Mouse (Mus musculus): ENCODE measurements around the gene Tle6.
A peak's percentile ranks its signal among the peaks of the same experiment; 100 is the strongest.

Tle6 gene

DNA sequence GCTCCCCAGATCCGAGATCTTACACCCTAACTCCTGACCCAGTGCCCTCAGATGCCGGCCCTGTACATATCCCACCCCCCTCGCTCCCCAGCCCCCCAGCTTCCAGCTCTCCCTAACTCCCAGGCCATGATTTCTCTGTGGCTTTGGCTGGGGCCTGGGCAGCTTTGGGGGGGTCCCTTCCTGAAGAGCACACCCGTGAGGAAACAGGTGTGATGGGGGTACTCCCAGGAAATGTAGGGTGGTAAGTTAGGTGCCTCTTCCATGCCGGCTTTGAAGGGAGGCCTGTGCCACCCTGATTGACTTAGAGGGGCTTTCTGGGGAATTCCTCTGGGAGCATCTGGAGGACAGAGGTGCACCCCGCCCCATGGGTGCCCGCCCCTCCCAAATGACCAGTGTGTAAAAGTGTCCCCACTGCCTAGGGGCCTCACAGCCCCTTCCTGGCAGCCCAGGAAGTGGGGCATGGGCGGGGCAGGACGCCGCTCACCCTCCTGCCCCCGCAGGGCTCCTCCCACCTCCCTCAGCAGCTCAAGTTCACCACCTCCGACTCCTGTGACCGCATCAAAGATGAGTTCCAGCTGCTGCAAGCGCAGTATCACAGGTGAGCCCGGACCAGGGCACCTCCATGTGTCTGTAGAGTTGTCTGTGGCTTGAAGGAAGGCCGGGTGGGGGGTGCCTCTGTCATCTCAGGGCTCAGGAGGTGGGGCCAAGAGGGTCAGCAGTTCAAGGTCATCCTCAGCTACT, 40.0 kb downstream of the Tle6 start:
- no peak for DNase-seq

- peak; percentile 72 for DNase-seq
These were observed 41.0 kb downstream of the Tle6 start for GRCm38 (mm10) chr10:81559627-81560539.

- peak; percentile 83 for DNase-seq
These were observed 41.7 kb downstream of the Tle6 start, which contains the start of gene Aes for GRCm38 (mm10) chr10:81559163-81559626. Aes (plus strand) TSS chr10:81559488.

- no peak for DNase-seq
These were observed 43.4 kb downstream of the Tle6 start for GRCm38 (mm10) chr10:81557491-81557890.

DNA sequence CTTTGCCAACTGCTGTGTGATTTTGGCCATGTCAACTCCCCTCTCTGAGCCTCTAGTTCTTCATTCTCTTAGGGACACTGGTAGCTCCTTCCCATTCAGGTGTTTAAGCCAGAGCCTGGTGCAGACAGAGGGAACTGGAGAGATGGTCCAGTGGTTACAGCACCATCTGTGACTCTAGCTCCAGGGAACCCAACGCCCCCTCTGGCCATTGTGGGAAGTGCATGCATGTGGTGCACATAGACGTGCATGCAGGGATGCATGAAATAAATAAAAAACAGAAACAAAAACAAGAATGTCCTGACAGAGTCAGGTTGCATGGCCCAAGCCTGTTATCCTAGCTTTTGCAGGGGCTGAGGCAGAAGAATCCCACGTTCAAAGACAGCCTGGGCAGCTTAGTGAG, 44.6 kb downstream of the Tle6 start:
- no peak for DNase-seq

DNA sequence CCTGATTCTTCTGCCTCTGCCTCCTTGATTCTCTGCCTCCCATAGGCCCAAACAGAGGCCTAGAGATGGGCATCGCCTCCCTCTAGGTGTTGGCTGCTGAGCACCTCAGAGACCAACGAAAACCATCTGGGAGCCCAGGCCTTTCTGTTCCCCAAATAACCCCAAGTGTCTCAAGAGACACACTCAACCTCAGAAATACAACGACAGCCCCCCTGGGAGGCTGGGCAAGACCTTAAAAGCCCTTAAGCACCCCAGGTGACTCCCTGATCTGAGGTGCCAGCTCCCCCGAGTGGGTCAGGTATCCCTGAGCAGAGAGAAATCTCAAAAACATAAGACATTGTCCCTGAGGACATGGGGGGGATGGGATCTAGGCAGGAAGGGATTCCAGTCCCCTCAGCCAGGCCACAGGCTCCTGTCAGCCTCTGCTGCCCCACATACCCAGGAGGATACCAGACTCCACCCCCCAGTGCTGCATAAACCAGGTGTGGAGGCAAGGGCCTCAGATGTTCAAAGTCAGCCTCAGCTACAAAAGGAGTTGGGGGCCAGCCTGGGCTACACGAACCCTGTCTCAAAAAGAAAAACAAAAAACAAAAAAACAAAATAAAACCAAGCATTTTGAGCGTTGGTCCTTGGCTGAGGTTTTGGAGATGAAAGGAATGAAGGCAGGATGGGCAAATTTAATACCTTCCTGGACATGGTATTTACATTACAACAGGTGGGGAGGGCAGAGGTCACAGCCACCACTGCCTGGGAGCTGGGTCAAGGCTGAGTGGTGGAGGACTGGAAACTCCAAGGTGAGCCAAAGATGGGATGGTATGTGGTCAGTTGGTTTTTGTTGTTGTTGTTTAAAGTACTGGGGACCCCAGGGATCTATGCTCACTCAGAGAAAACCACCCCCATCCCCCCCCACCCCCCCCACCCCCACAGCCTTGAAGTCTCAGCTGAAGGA, 46.8 kb downstream of the Tle6 start:
- no peak for DNase-seq

GRCm38 (mm10) chr10:81553232-81553631, 47.6 kb downstream of the Tle6 start:
- no peak for DNase-seq

DNA sequence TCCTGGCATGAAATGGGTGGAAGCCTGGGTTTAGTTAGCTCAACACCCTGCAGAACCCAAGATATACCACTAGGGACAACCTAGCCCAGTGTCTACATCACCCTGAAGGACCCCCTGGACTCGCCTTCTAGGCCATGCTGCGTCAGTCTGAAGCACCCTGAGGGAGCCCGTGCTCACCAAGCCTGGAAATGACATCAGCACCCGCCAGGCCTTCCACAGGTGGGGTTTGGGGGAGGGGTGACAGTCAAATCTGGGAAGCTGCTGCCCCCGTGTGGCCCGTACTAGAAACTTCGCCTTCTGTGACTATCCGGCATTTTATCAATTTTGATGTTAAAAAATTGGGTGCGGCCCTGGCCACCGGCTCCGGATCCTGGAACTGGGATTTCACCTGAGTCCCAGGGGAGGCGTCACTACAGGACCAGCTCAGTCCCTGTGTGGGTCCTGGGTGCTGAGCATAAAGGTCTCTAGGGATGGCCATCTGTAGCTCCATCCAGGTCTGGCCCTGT, 49.2 kb downstream of the Tle6 start:
- DNase-seq = peak; percentile 77

DNA sequence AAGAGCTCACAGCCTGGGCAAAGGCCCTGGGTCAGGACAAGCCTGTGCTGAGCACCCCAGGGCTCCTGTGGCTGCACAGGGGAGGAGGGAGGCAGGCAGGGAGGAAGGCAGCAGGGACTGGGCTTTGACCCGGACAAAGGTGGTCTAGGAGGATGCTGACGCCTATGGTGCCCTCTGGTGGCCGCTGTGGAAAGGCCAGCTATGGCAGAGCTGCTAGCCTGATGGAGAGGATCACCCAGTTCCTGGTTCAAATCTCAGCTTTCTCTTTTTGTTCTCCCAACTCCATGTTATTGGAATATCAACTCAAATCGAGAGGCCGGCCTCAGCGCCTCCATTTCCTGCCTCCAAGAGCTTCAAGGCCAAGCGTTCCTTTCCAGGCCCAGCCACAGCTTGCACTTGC, 50.6 kb downstream of the Tle6 start:
- peak; percentile 57 for DNase-seq

GRCm38 (mm10) chr10:81548944-81549343, 51.9 kb downstream of the Tle6 start:
- no peak for DNase-seq

- no peak for DNase-seq
These were observed 53.9 kb downstream of the Tle6 start for GRCm38 (mm10) chr10:81546788-81547571.

GRCm38 (mm10) chr10:81546332-81546731, 54.5 kb downstream of the Tle6 start:
- no peak for DNase-seq

- peak; percentile 100 for DNase-seq
These were observed 55.6 kb downstream of the Tle6 start, which contains the start of gene Gna11 for GRCm38 (mm10) chr10:81545161-81545747. Gna11 (minus strand) TSS chr10:81545190.

DNA sequence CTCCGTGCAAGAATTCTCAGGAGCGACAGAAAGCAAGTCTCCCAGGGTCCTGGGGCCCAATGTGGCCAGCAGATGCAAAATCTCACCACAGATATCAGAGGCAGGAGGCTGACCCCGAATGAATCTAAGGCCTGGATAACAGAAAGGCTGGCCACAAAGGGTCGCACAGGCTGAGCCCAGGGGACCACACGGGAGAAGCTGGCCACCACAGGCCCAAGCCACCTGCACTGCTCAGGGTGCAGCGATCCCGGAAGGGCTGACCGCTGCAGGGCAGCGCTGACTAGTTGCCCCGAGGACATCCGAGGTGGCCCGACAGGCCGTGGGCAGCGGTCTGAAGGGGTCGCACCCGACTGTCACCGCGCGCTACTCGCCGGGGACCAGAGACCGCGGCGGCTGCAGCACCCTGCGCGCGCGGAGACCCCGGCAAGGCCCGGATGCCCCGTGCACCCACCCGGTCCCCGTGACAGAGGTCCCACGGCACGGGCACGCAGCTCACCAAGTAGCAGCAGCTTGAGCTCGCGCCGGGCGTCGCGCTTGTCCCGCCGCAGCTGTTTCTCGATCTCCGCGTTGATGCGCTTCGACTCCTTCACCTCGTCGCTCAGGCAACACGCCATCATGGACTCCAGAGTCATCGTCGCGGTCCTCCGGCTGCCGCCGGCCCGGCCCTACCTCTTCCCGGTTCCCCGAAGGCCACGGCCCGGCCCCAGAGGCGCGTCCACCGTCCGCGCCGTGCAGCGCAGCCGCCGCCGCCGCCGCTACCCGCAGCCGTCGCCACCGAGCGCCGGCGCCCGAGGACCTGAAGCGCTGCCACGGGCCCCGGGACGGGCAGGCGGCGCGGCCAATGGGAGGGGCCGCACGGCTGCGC, 56.3 kb downstream of the Tle6 start:
- no peak for DNase-seq

DNA sequence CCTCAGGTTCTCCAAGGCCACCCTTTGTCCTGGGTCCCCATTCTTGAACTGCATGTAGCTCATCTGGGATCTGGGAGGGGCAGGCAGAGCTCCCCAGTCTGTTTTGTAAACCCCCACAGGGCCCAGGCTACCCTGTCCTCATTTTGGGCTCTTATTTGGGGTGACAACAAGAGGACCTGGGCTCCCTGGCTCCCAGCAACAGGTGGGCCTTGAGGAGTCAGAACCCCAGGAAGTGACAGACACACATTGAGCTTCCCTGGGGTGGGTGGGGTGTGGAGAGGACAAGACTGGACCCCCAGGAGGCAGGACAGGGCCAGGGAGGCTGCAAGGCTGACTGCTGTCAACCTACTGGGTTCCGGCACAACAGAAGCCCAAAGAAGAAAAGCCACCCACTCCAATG, 57.2 kb downstream of the Tle6 start:
- DNase-seq = no peak

DNA sequence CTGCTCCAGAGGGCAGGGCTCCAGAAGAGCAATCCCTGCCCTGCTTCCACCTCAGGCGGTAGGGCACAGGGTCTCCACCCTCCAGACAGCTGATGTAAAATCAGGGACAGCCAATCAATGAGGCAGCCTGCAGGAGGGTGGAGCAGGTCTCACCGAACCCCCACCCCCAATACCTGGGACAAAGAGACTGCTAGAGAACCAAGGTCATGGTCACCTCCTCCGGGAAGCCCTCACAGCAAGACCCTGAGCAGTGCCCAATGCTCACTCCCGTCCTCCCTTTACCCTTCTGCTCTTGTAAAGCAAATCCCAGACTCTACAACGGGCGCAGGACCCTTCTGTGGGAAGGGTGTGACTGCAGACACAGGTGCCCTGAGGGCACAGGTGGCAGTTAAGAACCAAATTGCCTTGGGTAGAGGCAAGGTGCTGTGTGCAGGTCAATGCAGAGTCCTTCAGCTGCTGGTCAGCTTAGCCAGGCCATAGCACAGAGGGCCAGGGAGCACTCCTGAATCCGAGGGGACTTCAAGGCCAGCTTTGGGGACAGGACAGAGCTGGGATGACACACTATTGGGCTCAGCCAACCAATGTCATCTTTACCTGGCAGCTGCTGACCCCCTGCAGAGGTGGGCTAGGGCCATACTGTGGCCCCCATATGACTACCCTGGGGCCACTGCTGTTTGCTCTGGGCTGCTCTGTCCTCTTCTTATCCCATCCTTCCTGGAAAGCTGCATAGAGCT, 58.0 kb downstream of the Tle6 start:
- no peak for DNase-seq

GRCm38 (mm10) chr10:81541803-81542202, 59.1 kb downstream of the Tle6 start:
- no peak for DNase-seq

DNA sequence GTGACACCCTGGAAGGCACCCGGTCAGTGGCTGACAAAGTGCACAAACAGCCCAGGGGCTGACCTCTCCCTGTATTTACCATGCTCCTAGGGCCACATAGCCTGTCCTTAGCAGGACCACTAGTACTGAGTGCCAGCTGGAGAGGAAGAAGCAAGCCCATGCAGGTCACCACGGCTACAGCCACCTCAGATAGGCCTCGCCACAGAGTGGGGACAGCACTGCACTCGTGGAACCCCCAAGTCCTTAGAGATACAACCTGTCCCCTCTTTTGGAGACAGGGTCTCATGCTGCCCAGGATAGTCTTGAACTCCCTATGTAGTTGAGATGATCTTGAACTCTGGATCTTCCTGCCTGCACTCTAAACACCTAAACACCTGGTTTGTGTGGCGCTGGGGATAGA, 59.5 kb downstream of the Tle6 start:
- DNase-seq = no peak

Measured in cerebellum, adult 11 months (tissue).